Mouse (Mus musculus): ENCODE results near the gene Yipf2.
A peak's percentile ranks its signal among the peaks of the same experiment; 100 is the strongest.
"Not testable (repeated sequence)": the region's sequence is repeated elsewhere in the genome, so short reads cannot be mapped to it uniquely, and the experiment has no call there.

The Yipf2 gene

DNA sequence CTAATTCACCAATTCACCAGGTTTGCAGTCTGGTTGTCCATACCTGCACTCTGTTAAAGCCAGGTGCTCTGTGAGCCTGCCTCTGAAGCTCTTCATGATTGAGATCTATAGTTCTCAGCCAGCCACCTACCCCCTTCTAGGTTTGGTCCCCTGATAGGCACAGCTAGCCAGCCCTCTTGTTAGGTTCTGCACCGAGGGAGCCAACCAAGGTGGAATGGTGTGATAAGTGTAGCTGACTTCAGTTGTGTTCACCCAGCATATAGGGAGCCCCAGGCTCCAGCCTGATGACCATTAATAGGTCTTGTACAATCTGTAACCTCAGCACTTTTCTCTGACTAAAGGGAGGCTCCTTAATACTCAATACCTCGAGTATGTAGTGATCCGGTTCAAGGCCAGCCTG is 7.6 kb upstream of the Yipf2 start:
- no peak for DNase-seq (ENCODE audit: low read depth, low spot score)

DNA sequence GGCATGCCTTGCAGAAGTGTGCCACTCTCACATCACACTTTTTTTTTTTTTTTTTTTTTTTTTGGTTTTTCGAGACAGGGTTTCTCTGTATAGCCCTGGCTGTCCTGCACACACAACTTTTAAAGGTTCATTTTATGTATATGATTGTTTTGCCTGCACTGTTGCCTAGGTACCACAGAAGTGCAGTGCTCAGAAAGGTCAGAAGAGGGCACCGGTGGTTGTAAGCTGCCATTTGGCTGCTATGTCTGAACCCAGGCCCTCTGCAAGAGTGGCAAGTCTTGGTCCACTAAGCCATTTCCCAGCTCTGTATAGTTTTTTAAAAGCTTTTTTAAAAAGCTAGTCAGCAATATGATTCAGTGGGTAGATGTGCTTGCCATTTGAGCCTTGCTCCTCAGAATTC is 5.6 kb upstream of the Yipf2 start:
- DNase-seq (ENCODE audit: low read depth, low spot score) = peak; percentile 70

DNA sequence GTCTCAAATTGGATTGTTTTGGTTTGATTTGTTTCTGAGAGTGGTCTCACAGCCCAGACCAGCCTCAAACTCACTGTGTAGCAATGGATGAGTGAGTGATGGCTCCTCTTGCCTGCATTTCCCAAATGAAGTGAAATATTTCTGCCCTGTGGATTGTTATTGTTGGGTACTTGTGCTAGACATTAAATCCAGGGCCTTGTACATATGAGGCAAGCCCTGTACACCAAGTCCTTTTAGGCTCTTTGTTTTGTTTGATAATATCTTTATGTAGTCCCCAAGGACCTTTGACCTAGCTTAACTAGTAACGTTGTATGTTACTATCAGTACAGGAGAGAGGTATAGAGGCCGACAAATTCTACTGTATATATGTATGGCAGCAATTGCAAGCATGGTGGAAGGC is 2.2 kb upstream of the Yipf2 start:
- no peak for DNase-seq (ENCODE audit: low read depth, low spot score)

DNA sequence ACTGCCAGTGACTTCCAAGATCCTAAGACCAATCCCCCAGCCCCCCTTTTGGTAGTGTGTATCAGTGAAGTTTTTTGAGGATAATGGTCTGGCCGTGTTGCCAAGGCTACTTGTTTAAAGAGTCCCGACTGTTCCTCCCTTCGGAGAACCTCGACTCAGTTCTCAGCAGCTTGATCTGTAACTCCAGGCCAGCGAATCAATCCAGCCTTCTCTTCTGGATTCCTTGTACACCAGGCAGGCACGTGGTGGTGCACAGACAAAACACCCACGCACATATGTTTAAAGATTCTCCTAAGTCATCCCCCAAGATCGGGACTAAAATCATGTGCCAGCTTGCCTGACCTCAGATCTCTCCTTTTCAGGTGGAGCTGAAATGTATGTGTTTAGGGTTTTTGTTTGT is 1.7 kb upstream of the Yipf2 start:
- DNase-seq (ENCODE audit: low read depth, low spot score) = not testable (repeated sequence)

DNA sequence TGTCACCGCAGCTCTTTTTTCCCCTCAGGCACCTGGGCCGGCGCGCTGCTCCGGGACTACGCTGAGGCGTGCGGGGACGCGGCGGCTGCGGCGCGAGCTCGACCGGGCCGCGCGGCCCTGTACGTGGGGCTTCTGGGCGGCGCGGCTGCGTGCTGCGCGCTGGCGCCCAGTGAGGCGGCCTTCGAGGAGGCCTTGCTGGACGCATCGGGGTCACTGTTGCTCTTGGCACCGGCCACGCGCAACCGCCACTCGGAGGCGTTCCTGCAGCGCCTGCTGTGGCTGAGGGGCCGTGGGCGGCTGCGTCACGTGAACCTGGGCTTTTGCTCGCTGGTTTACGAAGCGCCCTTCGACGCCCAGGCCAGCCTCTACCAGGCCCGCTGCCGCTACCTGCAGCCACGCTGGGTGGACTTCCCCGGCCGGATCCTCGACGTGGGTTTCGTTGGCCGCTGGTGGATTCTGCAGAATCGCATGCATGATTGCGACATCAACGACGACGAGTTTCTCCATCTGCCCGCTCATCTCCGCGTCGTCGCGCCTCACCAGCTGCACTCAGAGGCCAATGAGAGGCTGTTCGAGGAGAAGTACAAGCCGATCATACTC is 594 bp upstream of the Yipf2 start:
- DNase-seq (ENCODE audit: low read depth, low spot score) = peak; percentile 73

GRCm38 (mm10) chr9:21591831-21592702 is 561 bp downstream of the Yipf2 start:
- no peak for DNase-seq (ENCODE audit: low read depth, low spot score)

DNA sequence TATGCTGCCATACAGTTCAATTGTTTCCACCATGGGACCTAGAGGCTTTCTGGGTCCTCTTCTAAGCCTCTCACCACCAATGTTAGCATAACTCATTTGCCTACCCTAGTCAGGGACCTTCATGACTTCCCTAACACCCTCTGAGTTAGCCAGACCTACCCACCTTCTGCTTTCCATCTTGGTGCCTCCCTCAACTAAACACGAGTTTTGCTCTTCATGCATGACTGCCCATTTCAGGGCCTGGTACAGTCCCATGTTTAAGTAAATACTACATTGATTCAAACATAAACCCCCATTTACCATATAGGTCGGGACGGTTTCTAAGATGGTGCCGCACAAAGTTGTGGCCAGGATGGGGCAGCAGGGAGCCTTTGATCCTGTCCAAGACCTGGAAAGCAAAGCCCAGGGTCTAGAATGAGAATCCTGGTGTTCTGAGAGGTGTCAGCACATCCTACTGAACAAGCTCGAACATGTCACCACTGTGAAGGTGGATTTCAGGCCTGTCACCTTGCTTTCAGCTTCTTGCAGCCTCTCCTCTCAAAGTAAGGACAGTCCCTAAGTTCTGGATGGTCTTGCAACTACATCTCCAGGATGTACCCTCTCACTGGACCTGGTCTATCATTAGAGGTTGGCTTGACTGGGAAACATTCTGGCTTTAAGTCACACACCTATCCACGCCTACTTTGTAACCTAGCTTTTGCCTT is 1.3 kb downstream of the Yipf2 start:
- DNase-seq (ENCODE audit: low read depth, low spot score) = no peak

DNA sequence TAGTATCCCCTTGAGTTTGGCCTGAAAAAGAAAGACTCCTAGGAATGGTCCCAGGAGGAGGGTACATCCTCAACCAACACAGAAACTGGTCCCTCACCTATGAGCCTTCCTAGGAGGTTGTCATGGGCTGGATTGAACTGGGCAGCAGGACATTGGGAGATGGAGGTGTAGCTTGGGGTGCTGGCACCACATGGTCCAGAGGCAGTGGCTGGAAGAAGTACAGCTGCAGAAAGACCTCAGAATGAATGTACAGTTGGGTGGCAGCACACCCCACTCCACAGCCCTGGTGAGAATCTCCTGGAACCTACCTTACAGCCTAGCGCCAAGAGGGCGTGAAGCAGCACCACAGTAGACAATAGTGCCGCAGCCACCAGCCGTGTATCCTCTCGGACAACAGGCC is 3.1 kb downstream of the Yipf2 start:
- DNase-seq (ENCODE audit: low read depth, low spot score) = no peak

DNA sequence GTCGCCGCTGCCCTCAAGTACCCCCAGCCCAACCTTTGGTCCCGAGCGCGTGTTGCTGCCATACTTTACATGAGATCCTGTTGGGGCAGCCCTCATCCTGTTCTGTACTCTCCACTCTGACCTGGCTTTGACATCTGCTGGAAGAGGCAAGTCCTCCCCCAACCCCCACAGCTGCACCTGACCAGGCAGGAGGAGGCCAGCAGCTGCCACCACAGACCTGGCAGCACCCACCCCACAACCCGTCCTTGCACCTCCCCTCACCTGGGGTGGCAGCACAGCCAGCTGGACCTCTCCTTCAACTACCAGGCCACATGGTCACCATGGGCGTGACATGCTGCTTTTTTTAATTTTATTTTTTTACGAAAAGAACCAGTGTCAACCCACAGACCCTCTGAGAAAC is 4.3 kb downstream of the Yipf2 start:
- DNase-seq (ENCODE audit: low read depth, low spot score) = no peak

- DNase-seq (ENCODE audit: low read depth, low spot score) = no peak
These were observed 4.8 kb downstream of the Yipf2 start for GRCm38 (mm10) chr9:21587678-21588349.

DNA sequence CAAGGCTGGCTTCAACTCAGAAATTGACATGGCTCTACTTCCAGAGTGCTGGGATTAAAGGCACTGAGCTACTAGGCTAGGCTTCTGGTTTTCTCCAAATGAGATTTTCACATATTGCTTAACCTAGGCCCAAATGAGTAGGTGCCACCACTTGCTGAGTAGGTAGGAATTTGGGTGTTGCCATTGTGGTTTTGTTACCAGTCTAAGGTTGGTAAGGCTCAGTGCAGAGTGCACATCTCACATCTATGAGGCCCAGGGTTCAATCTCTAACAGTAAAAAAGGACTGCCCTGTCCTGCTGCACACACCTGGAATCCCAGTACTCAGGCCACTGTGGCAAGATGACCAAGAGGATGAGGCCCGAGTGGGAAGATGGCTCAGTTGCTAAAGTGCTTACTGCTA is 7.2 kb downstream of the Yipf2 start:
- no peak for DNase-seq (ENCODE audit: low read depth, low spot score)

GRCm38 (mm10) chr9:21578226-21578625 is 14.4 kb downstream of the Yipf2 start:
- no peak for DNase-seq (ENCODE audit: low read depth, low spot score)

- no peak for DNase-seq (ENCODE audit: low read depth, low spot score)
These were observed 16.3 kb downstream of the Yipf2 start for GRCm38 (mm10) chr9:21576286-21576685.

DNA sequence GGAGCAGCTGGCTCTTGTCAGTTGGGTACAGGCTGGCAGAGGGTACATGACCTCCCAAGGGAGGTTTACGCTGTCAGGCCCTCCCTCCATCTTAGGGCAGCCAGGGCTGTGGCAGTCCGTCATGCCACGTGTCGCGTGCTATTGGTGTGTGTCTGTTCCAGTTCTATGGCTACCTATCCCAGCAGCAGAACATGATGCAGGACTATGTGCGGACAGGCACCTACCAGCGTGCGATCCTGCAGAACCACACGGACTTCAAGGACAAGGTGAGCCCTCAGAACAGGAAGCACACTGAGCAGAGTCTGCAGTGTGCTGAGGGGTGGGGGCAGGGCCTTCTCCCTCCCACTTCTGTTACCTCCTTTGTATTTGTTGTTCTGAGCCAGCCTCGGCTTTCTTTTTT is 17.4 kb downstream of the Yipf2 start:
- DNase-seq (ENCODE audit: low read depth, low spot score) = no peak

DNA sequence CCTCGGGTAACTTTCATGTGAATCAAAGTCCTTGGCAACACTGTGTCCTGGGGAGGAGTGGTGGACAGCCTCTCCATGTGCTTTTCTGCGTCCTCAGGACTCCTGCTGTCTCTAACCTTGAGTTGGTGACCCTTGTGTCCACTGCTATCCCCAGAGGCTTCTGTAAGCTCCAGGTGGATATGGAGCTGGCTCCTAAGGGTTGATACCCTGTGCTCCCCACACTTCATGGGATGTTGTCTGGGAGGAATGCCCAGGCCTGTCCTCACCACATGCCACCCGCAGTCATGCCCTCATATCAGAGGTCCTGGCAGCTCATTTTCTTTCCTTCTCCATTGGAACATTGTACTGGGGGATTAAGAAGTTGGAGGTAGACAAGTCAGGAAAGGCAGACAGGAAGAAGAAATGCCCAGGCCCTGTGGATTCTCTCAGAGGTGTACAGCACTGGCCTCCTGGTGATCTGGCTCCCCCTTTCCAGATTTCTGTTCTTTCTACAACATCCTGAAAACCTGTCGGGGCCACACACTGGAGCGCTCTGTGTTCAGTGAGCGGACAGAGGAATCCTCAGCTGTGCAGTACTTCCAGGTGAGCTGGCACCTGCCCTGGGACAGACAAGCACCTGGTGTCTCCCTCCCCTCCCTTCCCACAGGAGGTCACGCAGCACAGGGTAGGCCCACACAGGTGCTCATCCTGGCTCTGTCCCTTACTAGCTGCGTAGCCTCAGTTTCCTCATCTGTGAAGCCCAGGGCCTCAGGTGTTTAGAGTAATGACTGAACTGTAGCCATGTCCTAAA is 18.4 kb downstream of the Yipf2 start:
- no peak for DNase-seq (ENCODE audit: low read depth, low spot score)

DNA sequence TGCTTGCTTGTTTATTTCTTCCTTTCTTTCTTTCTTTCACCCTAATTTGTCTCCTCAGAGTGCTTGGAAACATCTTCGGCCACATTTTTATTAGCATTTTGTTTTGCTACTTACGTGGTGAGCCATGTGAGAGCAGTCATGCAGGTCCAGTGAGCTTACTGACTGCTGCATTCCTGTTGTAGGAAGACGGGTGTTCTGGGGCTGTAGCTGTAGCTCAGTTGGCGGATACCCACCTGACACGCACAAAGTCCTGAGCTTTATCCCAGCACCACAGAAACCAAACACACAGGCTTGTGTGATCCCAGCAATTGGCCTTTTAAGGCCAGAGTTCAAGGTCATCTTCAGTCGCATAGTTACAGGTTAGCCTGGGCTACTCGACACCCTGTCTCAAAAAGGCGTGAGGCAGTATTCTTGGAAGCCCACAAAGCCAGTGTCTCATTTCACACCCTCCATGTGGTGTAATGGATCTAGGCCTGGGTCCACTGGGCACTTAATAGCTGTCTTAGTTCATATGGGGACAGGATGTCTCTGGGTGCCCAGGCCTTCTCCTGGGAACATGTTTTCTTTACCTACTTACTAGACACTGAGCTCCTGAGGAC is 23.9 kb downstream of the Yipf2 start:
- DNase-seq (ENCODE audit: low read depth, low spot score) = no peak

GRCm38 (mm10) chr9:21567051-21567450 is 25.6 kb downstream of the Yipf2 start:
- no peak for DNase-seq (ENCODE audit: low read depth, low spot score)

DNA sequence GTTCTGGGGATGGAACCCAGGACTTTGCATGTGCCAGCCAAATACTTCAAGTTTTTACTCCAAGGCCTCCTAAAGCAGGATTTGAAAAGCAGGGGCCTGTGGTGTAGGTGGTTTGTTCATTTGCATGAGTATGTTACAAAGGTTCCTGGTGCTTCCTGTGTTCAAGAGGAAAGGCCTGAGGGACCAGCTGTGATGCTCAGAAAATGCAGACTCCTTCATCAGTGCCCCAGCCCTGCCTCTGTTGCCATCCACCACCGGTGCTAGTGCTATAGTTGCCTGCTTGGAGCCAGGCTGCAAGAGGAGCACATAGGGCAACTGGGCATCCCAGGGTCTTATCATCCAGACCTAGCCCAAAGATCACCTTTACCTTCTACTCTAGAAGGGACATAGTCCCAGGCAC is 26.1 kb downstream of the Yipf2 start:
- no peak for DNase-seq (ENCODE audit: low read depth, low spot score)

DNA sequence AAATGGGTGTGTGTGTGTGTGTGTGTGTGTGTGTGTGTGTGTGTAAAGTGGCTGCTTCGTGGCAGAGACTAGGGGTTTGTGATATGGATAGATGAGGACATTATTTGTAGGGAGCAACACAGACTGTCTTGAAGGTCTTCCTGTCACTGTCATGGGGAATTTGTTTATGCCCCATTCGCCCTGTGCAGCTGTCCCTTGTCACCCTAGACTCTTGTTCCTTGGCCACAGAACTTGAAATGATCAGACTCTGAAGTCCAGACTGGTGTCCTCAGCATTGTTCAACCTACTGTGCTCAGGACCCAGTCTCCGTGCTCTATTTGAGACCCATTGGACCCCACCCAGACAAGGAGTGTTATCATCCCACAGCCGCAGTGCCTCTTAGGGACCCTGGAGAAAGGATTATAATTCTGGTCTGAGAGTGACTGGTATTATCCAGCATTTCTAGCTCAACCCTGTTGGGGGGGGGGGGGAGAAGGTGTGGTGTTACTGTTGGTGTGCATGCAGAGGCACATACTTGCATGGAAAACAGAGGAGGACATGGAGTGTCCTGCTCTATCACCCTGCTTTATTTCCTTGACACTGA is 27.5 kb downstream of the Yipf2 start:
- no peak for DNase-seq (ENCODE audit: low read depth, low spot score)

DNA sequence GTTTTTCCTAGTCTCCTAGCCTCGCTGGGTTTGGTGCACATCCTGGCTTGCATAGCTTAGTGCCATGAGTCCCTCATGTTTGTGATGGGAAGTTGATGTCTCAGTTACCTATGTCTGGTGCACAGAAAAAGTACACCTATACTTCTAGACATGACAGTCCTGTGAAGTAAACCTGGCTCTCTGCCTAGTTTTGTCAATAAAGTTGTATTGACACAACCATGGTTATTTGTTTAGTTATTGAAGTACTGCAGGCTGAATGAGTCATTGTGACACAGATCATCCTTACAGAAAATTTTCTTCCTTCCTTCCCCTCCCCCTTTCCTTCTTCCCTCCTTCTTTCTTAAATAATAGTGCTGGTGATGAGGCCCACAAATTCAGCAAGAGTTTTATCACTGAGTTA is 28.2 kb downstream of the Yipf2 start:
- no peak for DNase-seq (ENCODE audit: low read depth, low spot score)

- DNase-seq (ENCODE audit: low read depth, low spot score) = no peak
These were observed 33.5 kb downstream of the Yipf2 start for GRCm38 (mm10) chr9:21559151-21559550.

Data from CD4-positive helper T cell, adult 2 months (primary cell).